Mouse (Mus musculus) liver, embryonic 15.5 days (tissue): Measurements from ENCODE around the gene Nodal. TPM values are rescaled to one million over a fixed set of nuclear protein-coding genes. Genes with fewer than 3 reads are reported as not detected.

ENCODE experiments used
- ATAC-seq: fragments of 200-750 bp; cut with Nextera tagmentation; 2 replicates; pipeline ENCODE4 v1.8.0; 2017; ENCODE audit warnings: moderate number of reproducible peaks, mild to moderate bottlenecking, moderate library complexity; ENCODE audit not compliant: insufficient read depth
- H3K27ac ChIP-seq: fragments of 300-500 bp; sonication (generic); replicated peaks from 2 replicates; pipeline ENCODE4 v1.5.1; 2015; ENCODE audit warnings: mild to moderate bottlenecking, inconsistent platforms
- H3K27me3 ChIP-seq: fragments of 300-500 bp; sonication (generic); 2 replicates; pipeline ENCODE4 v1.6.1; 2015; ENCODE audit warnings: mild to moderate bottlenecking, inconsistent platforms
- H3K36me3 ChIP-seq: fragments of 300-500 bp; sonication (generic); replicated peaks from 2 replicates; pipeline ENCODE4 v1.6.1; 2015; ENCODE audit warnings: moderate library complexity, mild to moderate bottlenecking, inconsistent platforms
- H3K4me1 ChIP-seq: fragments of 300-500 bp; sonication (generic); replicated peaks from 2 replicates; pipeline ENCODE4 v1.6.1; 2015; ENCODE audit warnings: inconsistent platforms
- H3K4me2 ChIP-seq: fragments of 300-500 bp; sonication (generic); 2 replicates; pipeline ENCODE4 v1.6.1; 2015; ENCODE audit warnings: moderate library complexity, mild to moderate bottlenecking, inconsistent platforms
- H3K4me3 ChIP-seq: fragments of 300-500 bp; sonication (generic); replicated peaks from 2 replicates; pipeline ENCODE4 v1.5.1; 2015; ENCODE audit warnings: mild to moderate bottlenecking, inconsistent platforms
- H3K9ac ChIP-seq: fragments of 300-500 bp; sonication (generic); 2 replicates; pipeline ENCODE4 v1.6.1; 2015; ENCODE audit warnings: moderate library complexity, mild to moderate bottlenecking, inconsistent platforms
- H3K9me3 ChIP-seq: fragments of 300-500 bp; sonication (generic); replicated peaks from 2 replicates; pipeline ENCODE4 v1.6.1; 2016; ENCODE audit warnings: inconsistent platforms
- WGBS: fragments of 180-500 bp; shearing (Covaris S2); methylation state at CpG from one replicate; pipeline ENCODE4 v1.1.7; 2015; ENCODE audit warnings: mixed read lengths; ENCODE audit not compliant: insufficient replicate concordance; 5-methylcytosine and 5-hydroxymethylcytosine counted together
- polyA plus RNA-seq: library from polyadenylated mRNA; unstranded; fragments of >200 nt; fragmentation: Nextera tagmentation; extraction: Ambion mirVana; gene quantifications from 2 replicates; pipeline ENCODE4 v1.2.1, GENCODE M21; 2015

Gene Nodal
- polyA plus RNA-seq, 1 experiment from 2014 or later = 0.56 TPM

DNA sequence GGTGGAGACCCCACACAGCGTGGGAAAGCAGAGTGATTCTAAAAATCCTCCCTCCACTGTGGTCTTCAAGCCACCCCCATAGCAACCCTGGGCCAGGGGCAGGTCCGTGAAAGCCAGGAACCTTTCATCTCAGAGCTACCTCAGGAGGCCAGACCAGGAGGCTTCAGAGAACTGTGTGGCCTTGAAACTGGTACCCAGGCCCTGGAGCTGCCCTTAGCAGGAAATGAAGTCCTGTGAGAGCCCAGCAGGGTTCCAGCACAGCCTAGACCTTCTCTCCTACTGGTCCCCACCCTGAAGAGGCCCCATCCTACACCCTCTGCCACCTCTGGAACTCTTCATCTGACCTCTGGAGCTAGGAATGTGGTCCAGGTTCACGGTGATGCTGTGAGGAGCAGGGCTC is 19.6 kb upstream of the Nodal start:
- Histone ChIP-seq H3K4me3 (no peak overlapping the region), H3K36me3 (no peaks in the 10 kb centered on the region), H3K4me1 (peaks cover 2% of the 10 kb centered on the region; the same call in 1 of the 2 replicates), H3K4me2 (no peak overlapping the region), H3K9ac (no peak overlapping the region), H3K27me3 (0 out of 2 replicates have a peak, but pooled peaks cover 5% of the 10 kb centered on the region), H3K9me3 (no peaks in the 10 kb centered on the region), H3K27ac (no peak overlapping the region)
- no peak for ATAC-seq
- WGBS = 60% methylated on average over 3 of the region's 3 CpGs

GRCm38 (mm10) chr10:61399156-61399734 is 18.5 kb upstream of the Nodal start:
- no peak overlapping the region for H3K9ac ChIP-seq
- 21% methylated on average over 13 of the region's 13 CpGs for WGBS
- H3K36me3 ChIP-seq = no peaks in the 10 kb centered on the region
- H3K27me3 ChIP-seq = no peaks in the 10 kb centered on the region
- peaks cover 2% of the 10 kb centered on the region; the same call in 1 of the 2 replicates for H3K4me1 ChIP-seq
- no peaks in the 10 kb centered on the region for H3K9me3 ChIP-seq
- no peak overlapping the region for H3K4me2 ChIP-seq
- H3K27ac ChIP-seq = no peak overlapping the region
- ATAC-seq = peak; percentile 52; the same call in 1 of the 2 replicates
- no peak overlapping the region for H3K4me3 ChIP-seq

GRCm38 (mm10) chr10:61400407-61400806 is 17.4 kb upstream of the Nodal start:
- Histone ChIP-seq H3K9me3 (no peaks in the 10 kb centered on the region), H3K4me3 (no peak overlapping the region), H3K9ac (no peak overlapping the region), H3K27ac (no peak overlapping the region), H3K36me3 (no peaks in the 10 kb centered on the region), H3K27me3 (peaks cover 2% of the 10 kb centered on the region), H3K4me2 (no peak overlapping the region), H3K4me1 (0 out of 2 replicates have a peak, but pooled peaks cover 2% of the 10 kb centered on the region)
- no peak for ATAC-seq
- WGBS = 70% methylated on average over 5 of the region's 5 CpGs

- 43% methylated on average over 5 of the region's 5 CpGs for WGBS
- Histone ChIP-seq H3K4me3 (no peak overlapping the region), H3K4me1 (0 out of 2 replicates have a peak, but pooled peaks cover 6% of the 10 kb centered on the region), H3K9me3 (no peaks in the 10 kb centered on the region), H3K27ac (no peak overlapping the region), H3K9ac (no peak overlapping the region), H3K36me3 (no peaks in the 10 kb centered on the region), H3K4me2 (no peak overlapping the region), H3K27me3 (peaks cover 14% of the 10 kb centered on the region)
- no peak for ATAC-seq
Measured at GRCm38 (mm10) chr10:61402480-61402879, 15.3 kb upstream of the Nodal start.

GRCm38 (mm10) chr10:61402911-61403310 is 14.9 kb upstream of the Nodal start:
- Histone ChIP-seq H3K9ac (no peak overlapping the region), H3K4me1 (0 out of 2 replicates have a peak, but pooled peaks cover 6% of the 10 kb centered on the region), H3K27me3 (peaks cover 14% of the 10 kb centered on the region), H3K36me3 (no peaks in the 10 kb centered on the region), H3K4me3 (no peak overlapping the region), H3K4me2 (no peak overlapping the region), H3K27ac (no peak overlapping the region), H3K9me3 (no peaks in the 10 kb centered on the region)
- no peak for ATAC-seq
- 65% methylated on average over 2 of the region's 2 CpGs for WGBS

- Histone ChIP-seq H3K27ac (no peak overlapping the region), H3K4me1 (peaks cover 16% of the 10 kb centered on the region), H3K4me2 (no peak overlapping the region), H3K36me3 (no peaks in the 10 kb centered on the region), H3K27me3 (peaks cover 14% of the 10 kb centered on the region), H3K4me3 (no peak overlapping the region), H3K9ac (no peak overlapping the region), H3K9me3 (no peaks in the 10 kb centered on the region)
- whole genome bisulfite sequencing = 24% methylated on average over 10 of the region's 10 CpGs
- ATAC-seq = no peak
Measured at GRCm38 (mm10) chr10:61405958-61406357, 11.8 kb upstream of the Nodal start.

DNA sequence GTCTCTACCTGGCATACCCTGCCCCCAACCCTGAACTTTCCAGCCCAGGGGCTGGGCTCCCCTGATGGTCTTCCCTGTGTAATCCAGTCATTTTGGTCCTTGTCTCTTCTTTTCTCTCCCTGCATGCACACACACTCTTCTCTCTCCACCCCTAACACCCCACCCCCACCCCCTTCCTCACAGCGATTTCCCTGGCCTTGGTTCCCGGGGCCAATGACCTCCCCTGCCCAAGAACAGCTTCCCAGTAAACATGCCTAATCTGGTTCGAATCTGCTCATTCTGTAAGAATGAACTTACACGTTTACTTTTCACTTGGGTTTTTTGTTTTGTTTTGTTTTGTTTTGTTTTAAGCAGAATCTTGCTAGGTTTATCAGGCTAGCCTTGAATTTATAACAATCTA is 8.0 kb upstream of the Nodal start:
- Histone ChIP-seq H3K9ac (no peak overlapping the region), H3K27ac (peak overlapping the region; percentile 45; the same call in 1 of the 2 replicates), H3K4me3 (no peak overlapping the region), H3K36me3 (no peaks in the 10 kb centered on the region), H3K4me1 (peaks cover 51% of the 10 kb centered on the region), H3K9me3 (no peaks in the 10 kb centered on the region), H3K4me2 (no peak overlapping the region), H3K27me3 (peaks cover 14% of the 10 kb centered on the region)
- 39% methylated on average over 4 of the region's 4 CpGs for WGBS
- ATAC-seq = no peak

DNA sequence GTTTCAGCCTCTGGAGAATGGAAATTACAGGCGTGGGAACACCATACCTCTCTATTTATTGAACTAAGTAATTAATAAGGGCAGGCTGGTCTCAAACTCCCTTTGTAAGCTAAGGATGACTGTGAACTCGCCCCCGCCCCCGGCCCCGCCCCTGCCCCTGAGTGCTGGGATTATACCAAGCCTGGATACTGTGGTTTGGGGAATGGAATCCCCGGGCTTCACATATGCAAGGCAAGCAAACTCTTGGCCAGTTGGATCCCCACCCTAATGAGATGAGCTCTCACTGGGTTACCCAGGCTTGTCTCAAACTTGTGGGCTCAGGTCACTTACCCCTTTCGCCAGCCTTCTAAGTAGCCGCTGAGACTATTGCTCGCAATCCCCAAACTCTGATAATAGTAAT is 7.6 kb upstream of the Nodal start:
- H3K27ac ChIP-seq = no peak overlapping the region; the same call in 1 of the 2 replicates
- peaks cover 14% of the 10 kb centered on the region for H3K27me3 ChIP-seq
- no peak overlapping the region for H3K9ac ChIP-seq
- no peak overlapping the region for H3K4me2 ChIP-seq
- WGBS = 48% methylated on average over 9 of the region's 9 CpGs
- H3K4me1 ChIP-seq = peaks cover 55% of the 10 kb centered on the region
- no peaks in the 10 kb centered on the region for H3K36me3 ChIP-seq
- no peak for ATAC-seq
- H3K9me3 ChIP-seq = no peaks in the 10 kb centered on the region
- H3K4me3 ChIP-seq = no peak overlapping the region

DNA sequence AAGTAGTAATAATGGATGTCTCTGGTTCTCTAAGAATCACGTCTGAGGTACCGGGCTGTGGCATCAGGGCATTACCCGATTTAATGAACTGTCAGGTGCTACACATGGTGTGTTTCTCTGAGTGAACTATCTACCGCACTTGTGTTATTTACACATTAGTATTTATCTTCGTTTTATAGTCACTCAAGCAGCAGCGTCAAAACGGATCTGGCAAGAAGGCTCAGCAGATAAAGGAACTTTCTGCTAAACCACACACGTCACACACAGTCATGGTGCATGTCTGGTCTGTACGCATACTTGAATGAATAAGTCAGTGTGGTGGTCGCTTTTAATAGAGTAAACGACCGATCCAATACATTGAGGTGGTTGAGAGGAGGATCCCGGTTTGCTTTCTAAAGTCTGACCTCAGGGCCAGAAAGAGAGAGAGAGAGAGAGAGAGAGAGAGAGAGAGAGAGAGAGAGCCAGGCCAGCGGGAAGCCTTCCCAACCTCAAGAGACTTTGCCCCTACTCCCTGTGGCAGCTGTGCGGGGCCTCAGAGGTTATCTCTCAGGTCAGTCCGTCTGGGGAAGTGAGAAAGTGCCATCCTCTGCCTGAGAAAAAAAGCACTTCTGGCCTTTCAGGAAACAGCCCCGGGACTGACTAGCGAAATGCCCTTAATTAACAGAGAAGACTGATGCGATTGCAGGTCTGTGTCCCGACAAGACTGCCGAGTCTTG is 4.7 kb upstream of the Nodal start:
- peak overlapping the region; percentile 26; the same call in 1 of the 2 replicates for H3K9ac ChIP-seq
- no peaks in the 10 kb centered on the region for H3K9me3 ChIP-seq
- H3K27me3 ChIP-seq = peaks cover 24% of the 10 kb centered on the region
- H3K4me3 ChIP-seq = peak overlapping the region; percentile 23
- H3K4me1 ChIP-seq = peaks cover 66% of the 10 kb centered on the region
- H3K36me3 ChIP-seq = no peaks in the 10 kb centered on the region
- peak; percentile 91 for ATAC-seq
- peak overlapping the region; percentile 92 for H3K27ac ChIP-seq
- WGBS = 4% methylated on average over 21 of the region's 21 CpGs
- H3K4me2 ChIP-seq = peak overlapping the region; percentile 61

- H3K27ac ChIP-seq = no peak overlapping the region
- H3K4me2 ChIP-seq = no peak overlapping the region
- ATAC-seq = no peak
- H3K4me1 ChIP-seq = peaks cover 70% of the 10 kb centered on the region
- no peaks in the 10 kb centered on the region for H3K36me3 ChIP-seq
- H3K4me3 ChIP-seq = no peak overlapping the region
- no peaks in the 10 kb centered on the region for H3K9me3 ChIP-seq
- no peak overlapping the region for H3K9ac ChIP-seq
- 66% methylated on average over 3 of the region's 3 CpGs for WGBS
- H3K27me3 ChIP-seq = peaks cover 46% of the 10 kb centered on the region
Measured at GRCm38 (mm10) chr10:61415240-61415639, 2.5 kb upstream of the Nodal start.

DNA sequence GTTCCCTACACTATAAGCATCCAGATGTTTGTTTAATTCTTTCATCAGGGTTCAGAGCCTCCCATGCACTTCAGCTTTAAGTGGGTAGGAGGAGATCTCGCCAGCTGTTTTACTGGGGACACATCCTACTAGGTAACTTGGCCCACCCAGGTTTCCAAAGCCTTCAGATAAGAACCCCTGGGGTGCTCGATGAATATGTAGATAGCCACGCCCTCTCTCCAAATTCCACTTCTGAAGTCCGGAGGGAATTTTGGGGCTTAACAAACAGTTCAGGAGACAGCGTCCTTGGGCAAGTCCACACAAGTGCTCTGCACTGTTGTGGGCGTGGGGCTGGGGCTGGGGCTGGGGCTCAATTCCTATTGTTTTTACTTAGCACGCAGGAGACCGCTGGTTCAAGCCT is 1.9 kb upstream of the Nodal start:
- WGBS = 30% methylated on average over 8 of the region's 8 CpGs
- no peak overlapping the region for H3K4me2 ChIP-seq
- no peaks in the 10 kb centered on the region for H3K9me3 ChIP-seq
- no peak overlapping the region for H3K9ac ChIP-seq
- no peak for ATAC-seq
- H3K27ac ChIP-seq = no peak overlapping the region
- H3K36me3 ChIP-seq = no peaks in the 10 kb centered on the region
- H3K4me3 ChIP-seq = no peak overlapping the region
- peaks cover 66% of the 10 kb centered on the region for H3K4me1 ChIP-seq
- H3K27me3 ChIP-seq = peaks cover 52% of the 10 kb centered on the region
